Mouse (Mus musculus): ENCODE results near the gene Parp14. TPM values are rescaled to one million over a fixed set of nuclear protein-coding genes. Genes with fewer than 3 reads are reported as not detected.

Parp14 gene
- total and polyA plus RNA-seq, 2 experiments: 4.5 to 24.5 TPM

DNA sequence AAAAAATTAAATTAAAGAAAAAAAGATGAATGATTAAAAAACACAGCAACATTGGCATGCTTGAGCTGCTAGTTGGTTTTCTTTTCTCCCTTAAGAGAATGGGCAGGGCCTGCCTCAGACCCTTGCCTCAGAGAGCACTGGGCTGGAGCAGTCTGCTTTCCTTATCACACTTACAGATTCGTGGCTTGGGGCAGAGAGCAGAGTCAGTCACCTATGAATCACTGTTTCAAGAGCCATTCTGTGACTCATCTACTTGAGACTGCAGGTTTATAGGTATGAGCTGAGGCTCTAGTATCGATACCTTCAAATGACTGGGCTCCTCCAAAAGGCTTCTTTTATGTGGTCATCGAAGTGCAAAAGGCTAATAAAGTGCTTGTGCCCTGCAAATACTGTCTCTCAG lies 58.2 kb downstream of the Parp14 start:
- WGBS: 81% methylated on average over 3 of the region's 3 CpGs
- DNase-seq (ENCODE audit: extremely low read depth, low read depth, low spot score): no peak
- Histone ChIP-seq H3K79me2 (ENCODE audit: control insufficient read depth, insufficient read depth, low read length) (no peaks in the 10 kb centered on the region), H3K9ac (ENCODE audit: low read depth, low read length) (no peak overlapping the region), H3K4me3 (ENCODE audit: insufficient read depth, low read depth, low read length) (no peak overlapping the region), H3K36me3 (ENCODE audit: control insufficient read depth, insufficient read depth, low read length) (no peaks in the 10 kb centered on the region), H3K27me3 (ENCODE audit: control insufficient read depth, insufficient read depth, low read length) (no peaks in the 10 kb centered on the region), H3K4me1 (ENCODE audit: control insufficient read depth, insufficient read depth, low read length) (no peaks in the 10 kb centered on the region), H3K27ac (replicated peaks; ENCODE audit: insufficient read depth, low read depth, low read length) (no peak overlapping the region)
- TF ChIP-seq POLR2A (IDR thresholded peaks at IDR 0.05; ENCODE audit: extremely low read depth, insufficient read depth, low read length) (no peak), CTCF (IDR thresholded peaks at IDR 0.05; ENCODE audit: low read depth, low read length) (no peak)

DNA sequence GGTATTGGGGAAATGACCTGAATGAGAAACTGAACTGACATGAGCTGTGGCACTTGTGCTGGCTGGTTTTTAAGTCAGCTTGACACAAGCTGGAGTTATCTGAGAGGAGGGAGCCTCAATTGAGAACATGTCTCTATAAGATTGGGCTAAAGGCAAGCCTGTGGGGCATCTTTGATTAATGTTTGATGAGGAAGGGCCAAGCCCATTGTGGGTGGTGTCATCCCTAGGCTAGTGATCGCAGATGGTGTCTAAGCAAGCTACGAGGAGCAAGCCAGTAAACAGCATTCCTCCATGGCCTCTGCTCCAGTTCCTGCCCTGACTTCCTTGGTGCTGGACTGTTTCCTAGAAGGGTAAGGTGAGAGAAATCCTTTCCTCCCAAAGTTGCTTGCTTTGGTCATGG lies 62.5 kb downstream of the Parp14 start:
- Histone ChIP-seq H3K27ac (replicated peaks; ENCODE audit: insufficient read depth, low read depth, low read length) (no peak overlapping the region), H3K27me3 (ENCODE audit: control insufficient read depth, insufficient read depth, low read length) (no peaks in the 10 kb centered on the region), H3K4me3 (ENCODE audit: insufficient read depth, low read depth, low read length) (no peak overlapping the region), H3K4me1 (ENCODE audit: control insufficient read depth, insufficient read depth, low read length) (no peaks in the 10 kb centered on the region), H3K36me3 (ENCODE audit: control insufficient read depth, insufficient read depth, low read length) (peaks cover 3% of the 10 kb centered on the region; the same call in 1 of the 2 replicates), H3K9ac (ENCODE audit: low read depth, low read length) (no peak overlapping the region), H3K79me2 (ENCODE audit: control insufficient read depth, insufficient read depth, low read length) (no peaks in the 10 kb centered on the region)
- TF ChIP-seq CTCF (IDR thresholded peaks at IDR 0.05; ENCODE audit: low read depth, low read length): no peak
- TF ChIP-seq POLR2A (IDR thresholded peaks at IDR 0.05; ENCODE audit: extremely low read depth, insufficient read depth, low read length): no peak
- 95% methylated on average over 2 of the region's 2 CpGs for WGBS
- DNase-seq (ENCODE audit: extremely low read depth, low read depth, low spot score): no peak

DNA sequence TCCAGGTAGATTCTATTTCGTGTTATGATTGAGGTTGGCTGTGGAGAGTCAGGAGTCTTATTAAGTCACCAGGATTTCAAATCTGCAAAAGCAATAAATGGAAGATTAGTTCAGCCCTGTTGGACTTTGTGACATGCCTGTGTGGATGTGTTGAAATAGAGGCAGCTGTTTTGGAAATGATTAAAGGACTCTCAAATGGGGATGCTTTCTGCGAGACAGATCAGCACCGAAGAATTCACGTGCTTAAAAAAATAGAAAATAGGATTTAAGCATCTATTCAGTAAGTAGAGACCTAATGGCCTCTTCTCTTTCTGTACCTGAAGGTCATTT lies 63.7 kb downstream of the Parp14 start:
- no peak overlapping the region for H3K27ac ChIP-seq (replicated peaks; ENCODE audit: insufficient read depth, low read depth, low read length)
- H3K79me2 ChIP-seq (ENCODE audit: control insufficient read depth, insufficient read depth, low read length): no peaks in the 10 kb centered on the region
- H3K4me3 ChIP-seq (ENCODE audit: insufficient read depth, low read depth, low read length): no peak overlapping the region
- WGBS: 24% methylated on average over 4 of the region's 4 CpGs
- H3K36me3 ChIP-seq (ENCODE audit: control insufficient read depth, insufficient read depth, low read length): peaks cover 3% of the 10 kb centered on the region; the same call in 1 of the 2 replicates
- TF ChIP-seq CTCF (IDR thresholded peaks at IDR 0.05; ENCODE audit: low read depth, low read length) (no peak), POLR2A (IDR thresholded peaks at IDR 0.05; ENCODE audit: extremely low read depth, insufficient read depth, low read length) (no peak)
- no peaks in the 10 kb centered on the region for H3K27me3 ChIP-seq (ENCODE audit: control insufficient read depth, insufficient read depth, low read length)
- DNase-seq (ENCODE audit: extremely low read depth, low read depth, low spot score): peak; percentile 92
- no peaks in the 10 kb centered on the region for H3K4me1 ChIP-seq (ENCODE audit: control insufficient read depth, insufficient read depth, low read length)
- H3K9ac ChIP-seq (ENCODE audit: low read depth, low read length): no peak overlapping the region

DNA sequence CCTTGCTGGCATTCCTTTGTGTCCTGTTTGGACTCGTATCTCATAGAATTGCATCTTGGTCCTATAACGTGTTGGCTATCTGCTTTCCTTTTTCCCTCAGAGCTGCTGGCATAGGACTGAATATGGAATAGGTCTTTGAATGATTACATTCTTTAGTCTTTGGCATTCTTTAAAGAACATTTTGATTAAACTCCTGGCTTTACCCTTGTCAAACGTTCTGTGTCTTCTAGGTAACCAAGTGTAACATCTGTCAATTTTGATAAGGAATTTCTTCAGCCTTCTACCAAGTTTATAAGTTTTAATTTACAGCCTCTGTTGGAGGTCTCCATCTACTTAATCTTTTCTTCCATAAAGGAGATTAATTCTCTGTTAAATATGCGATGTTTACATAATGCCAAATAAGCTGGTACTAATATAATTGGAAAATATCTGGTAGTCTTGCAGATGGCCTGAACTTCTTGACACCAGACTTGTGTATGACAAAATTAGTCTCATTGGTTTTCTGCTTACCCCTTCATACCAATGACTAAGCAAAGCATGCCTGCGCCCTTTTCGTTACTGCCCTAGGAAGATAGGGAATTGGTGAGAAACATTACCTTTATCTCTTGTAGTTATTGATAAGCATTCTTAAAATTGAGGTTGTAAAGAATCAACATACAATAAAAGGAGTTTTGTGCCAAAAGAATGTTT lies 64.2 kb downstream of the Parp14 start:
- Histone ChIP-seq H3K4me3 (ENCODE audit: insufficient read depth, low read depth, low read length) (no peak overlapping the region), H3K9ac (ENCODE audit: low read depth, low read length) (no peak overlapping the region), H3K4me1 (ENCODE audit: control insufficient read depth, insufficient read depth, low read length) (no peaks in the 10 kb centered on the region), H3K79me2 (ENCODE audit: control insufficient read depth, insufficient read depth, low read length) (no peaks in the 10 kb centered on the region), H3K27me3 (ENCODE audit: control insufficient read depth, insufficient read depth, low read length) (no peaks in the 10 kb centered on the region), H3K36me3 (ENCODE audit: control insufficient read depth, insufficient read depth, low read length) (peaks cover 3% of the 10 kb centered on the region; the same call in 1 of the 2 replicates), H3K27ac (replicated peaks; ENCODE audit: insufficient read depth, low read depth, low read length) (no peak overlapping the region)
- no peak for DNase-seq (ENCODE audit: extremely low read depth, low read depth, low spot score)
- no peak for TF ChIP-seq CTCF (IDR thresholded peaks at IDR 0.05; ENCODE audit: low read depth, low read length)
- 83% methylated on average over 6 of the region's 6 CpGs for WGBS

DNA sequence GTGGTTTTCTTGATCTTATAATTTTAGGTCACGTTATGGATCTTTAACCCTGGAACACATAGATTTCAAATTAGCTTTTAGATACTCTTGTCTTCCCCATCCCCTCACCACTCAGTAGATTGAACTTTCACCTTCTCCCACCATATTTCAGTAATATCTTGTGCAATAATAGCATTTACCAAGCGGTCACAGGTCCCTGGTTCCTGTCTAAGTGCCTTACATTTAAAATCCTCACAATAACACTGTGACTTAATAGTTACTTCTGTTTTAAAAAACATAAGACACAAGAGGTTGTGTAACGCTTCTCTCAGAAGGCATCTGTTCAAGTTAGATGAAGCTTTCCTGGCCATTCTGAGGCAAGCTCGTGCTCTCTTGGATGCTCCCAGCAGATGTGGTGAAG lies 67.6 kb downstream of the Parp14 start:
- 87% methylated on average over 4 of the region's 4 CpGs for WGBS
- Histone ChIP-seq H3K27me3 (ENCODE audit: control insufficient read depth, insufficient read depth, low read length) (no peaks in the 10 kb centered on the region), H3K4me3 (ENCODE audit: insufficient read depth, low read depth, low read length) (no peak overlapping the region), H3K79me2 (ENCODE audit: control insufficient read depth, insufficient read depth, low read length) (no peaks in the 10 kb centered on the region), H3K9ac (ENCODE audit: low read depth, low read length) (no peak overlapping the region), H3K4me1 (ENCODE audit: control insufficient read depth, insufficient read depth, low read length) (no peaks in the 10 kb centered on the region), H3K27ac (replicated peaks; ENCODE audit: insufficient read depth, low read depth, low read length) (no peak overlapping the region), H3K36me3 (ENCODE audit: control insufficient read depth, insufficient read depth, low read length) (peaks cover 3% of the 10 kb centered on the region; the same call in 1 of the 2 replicates)
- DNase-seq (ENCODE audit: extremely low read depth, low read depth, low spot score): no peak
- TF ChIP-seq CTCF (IDR thresholded peaks at IDR 0.05; ENCODE audit: low read depth, low read length): no peak
- no peak for TF ChIP-seq POLR2A (IDR thresholded peaks at IDR 0.05; ENCODE audit: extremely low read depth, insufficient read depth, low read length)

DNA sequence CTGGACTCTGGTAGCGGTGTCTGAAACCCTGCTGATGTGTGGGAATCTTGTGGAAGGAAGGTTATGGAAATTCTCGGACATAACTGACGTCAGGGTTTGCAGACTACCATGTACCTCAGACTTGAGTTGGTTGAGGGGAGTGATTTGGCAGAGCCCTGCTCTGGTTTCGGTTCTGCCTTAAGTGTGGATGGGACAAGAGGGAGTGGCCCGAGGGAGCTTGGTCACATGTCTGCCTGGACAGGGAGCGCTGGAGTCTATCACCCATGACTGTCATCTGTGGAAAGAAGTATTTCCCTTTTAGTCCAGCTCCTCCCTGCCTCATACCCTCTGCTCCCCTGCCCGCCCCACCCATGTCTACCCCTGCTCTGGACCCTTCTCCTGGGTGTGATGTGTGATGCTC lies 69.2 kb downstream of the Parp14 start:
- Histone ChIP-seq H3K27ac (replicated peaks; ENCODE audit: insufficient read depth, low read depth, low read length) (no peak overlapping the region), H3K4me1 (ENCODE audit: control insufficient read depth, insufficient read depth, low read length) (no peaks in the 10 kb centered on the region), H3K36me3 (ENCODE audit: control insufficient read depth, insufficient read depth, low read length) (peaks cover 3% of the 10 kb centered on the region; the same call in 1 of the 2 replicates), H3K79me2 (ENCODE audit: control insufficient read depth, insufficient read depth, low read length) (no peaks in the 10 kb centered on the region), H3K27me3 (ENCODE audit: control insufficient read depth, insufficient read depth, low read length) (no peaks in the 10 kb centered on the region), H3K4me3 (ENCODE audit: insufficient read depth, low read depth, low read length) (no peak overlapping the region), H3K9ac (ENCODE audit: low read depth, low read length) (no peak overlapping the region)
- WGBS: 89% methylated on average over 7 of the region's 7 CpGs
- TF ChIP-seq CTCF (IDR thresholded peaks at IDR 0.05; ENCODE audit: low read depth, low read length): no peak
- TF ChIP-seq POLR2A (IDR thresholded peaks at IDR 0.05; ENCODE audit: extremely low read depth, insufficient read depth, low read length): no peak
- no peak for DNase-seq (ENCODE audit: extremely low read depth, low read depth, low spot score)

All from liver, adult 2 months (tissue).